Mouse (Mus musculus): Measurements from ENCODE around the gene Wbp1l.

GRCm38 (mm10) chr19:46599375-46600256, 732 bp downstream of the Wbp1l start:
- no peak for TF ChIP-seq CTCF (IDR thresholded peaks at IDR 0.05; ENCODE audit: control insufficient read depth, insufficient read depth, insufficient read length)
- no peak for TF ChIP-seq CEBPB (IDR thresholded peaks at IDR 0.05; ENCODE audit: low read depth)
- no peak for TF ChIP-seq MYOD1 (IDR thresholded peaks at IDR 0.05; ENCODE audit: control insufficient read depth, insufficient read length, low read depth)
- TF ChIP-seq MAX (IDR thresholded peaks at IDR 0.05): no peak
- TF ChIP-seq USF1 (IDR thresholded peaks at IDR 0.05; ENCODE audit: low read depth): no peak
- TF ChIP-seq MYOG (IDR thresholded peaks at IDR 0.05; ENCODE audit: control insufficient read depth, extremely low read depth, insufficient read length): no peak

Data from C2C12 (cell line).